Mouse (Mus musculus) bone marrow, adult 2 months (tissue): Measurements from ENCODE around the gene Usp8.

Experiments
- CTCF ChIP-seq: fragments of 200-500 bp; IDR thresholded peaks from 2 replicates; pipeline ENCODE4 v1.5.1; 2011; ENCODE audit warnings: low read length, control low read depth; ENCODE audit not compliant: control insufficient read depth, insufficient read depth
- POLR2A ChIP-seq: fragments of 200-500 bp; IDR thresholded peaks from 2 replicates; pipeline ENCODE4 v1.6.1; 2011; ENCODE audit warnings: low read depth, mild to moderate bottlenecking, control low read depth, low read length, borderline replicate concordance; ENCODE audit not compliant: control insufficient read depth

DNA sequence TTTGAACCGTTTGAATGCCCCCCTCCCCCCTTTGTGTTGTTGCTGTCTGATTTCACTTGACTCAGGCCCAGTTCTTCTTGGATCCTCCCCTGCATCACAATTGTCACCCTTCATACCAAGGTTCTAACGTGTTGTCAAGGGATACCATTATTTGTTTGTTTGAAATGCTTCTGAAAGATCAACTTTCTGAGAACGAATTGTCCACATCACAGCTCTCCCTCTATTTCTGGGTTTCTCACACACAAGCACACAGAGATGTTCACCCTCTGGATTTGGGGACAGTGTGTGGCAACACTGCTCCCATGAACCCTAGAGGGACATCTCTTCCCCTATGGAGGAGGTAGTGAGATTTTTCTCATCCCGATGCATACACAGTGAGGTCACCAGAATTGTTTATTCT lies 76.2 kb downstream of the Usp8 start, which contains the start of gene Usp50:
- TF ChIP-seq CTCF (no peak), POLR2A (no peak)
